Mouse (Mus musculus) ES-CJ7 (cell line): ENCODE results near the gene Osbpl10.

ENCODE experiments used
- DNase-seq: peaks from one replicate; pipeline ENCODE4 v3.0.0; 2011; ENCODE audit warnings: low read depth, low spot score

Osbpl10 gene

GRCm38 (mm10) chr9:114982689-114983360, 4.5 kb downstream of the Osbpl10 start, which contains the start of gene Rps27rt:
Gene Rps27rt, minus strand, starts transcription at chr9:114982739.
- no peak for DNase-seq

GRCm38 (mm10) chr9:114985741-114986140, 7.4 kb downstream of the Osbpl10 start:
- peak; percentile 57 for DNase-seq

- no peak for DNase-seq
Observed at GRCm38 (mm10) chr9:114986361-114986760, 8.0 kb downstream of the Osbpl10 start.

- no peak for DNase-seq
Observed at GRCm38 (mm10) chr9:114988029-114988428, 9.7 kb downstream of the Osbpl10 start.

GRCm38 (mm10) chr9:114988610-114989327, 10.4 kb downstream of the Osbpl10 start:
- no peak for DNase-seq

- DNase-seq, result peak; percentile 68
Observed at GRCm38 (mm10) chr9:114990421-114990820, 12.1 kb downstream of the Osbpl10 start.

GRCm38 (mm10) chr9:114992528-114992927, 14.2 kb downstream of the Osbpl10 start:
- peak; percentile 52 for DNase-seq

GRCm38 (mm10) chr9:114995250-114995649, 16.9 kb downstream of the Osbpl10 start:
- no peak for DNase-seq

GRCm38 (mm10) chr9:114995716-114996115, 17.3 kb downstream of the Osbpl10 start:
- no peak for DNase-seq

- DNase-seq, result no peak
Observed at GRCm38 (mm10) chr9:114996489-114996888, 18.1 kb downstream of the Osbpl10 start.

GRCm38 (mm10) chr9:114999010-114999770, 20.8 kb downstream of the Osbpl10 start:
- DNase-seq, result no peak

GRCm38 (mm10) chr9:114999771-115000146, 21.4 kb downstream of the Osbpl10 start:
- DNase-seq, result no peak

GRCm38 (mm10) chr9:115005446-115005845, 27.1 kb downstream of the Osbpl10 start:
- no peak for DNase-seq

GRCm38 (mm10) chr9:115007776-115008175, 29.4 kb downstream of the Osbpl10 start:
- no peak for DNase-seq

- DNase-seq, result no peak
Observed at GRCm38 (mm10) chr9:115008194-115008593, 29.8 kb downstream of the Osbpl10 start.

- no peak for DNase-seq
Observed at GRCm38 (mm10) chr9:115012367-115012766, 34.0 kb downstream of the Osbpl10 start.

- DNase-seq, result no peak
Observed at GRCm38 (mm10) chr9:115020141-115020540, 41.8 kb downstream of the Osbpl10 start.

- no peak for DNase-seq
Observed at GRCm38 (mm10) chr9:115021419-115021818, 43.0 kb downstream of the Osbpl10 start.

GRCm38 (mm10) chr9:115023137-115023536, 44.8 kb downstream of the Osbpl10 start:
- DNase-seq, result peak; percentile 48

GRCm38 (mm10) chr9:115023708-115024383, 45.5 kb downstream of the Osbpl10 start:
- no peak for DNase-seq

- peak; percentile 84 for DNase-seq
Observed at GRCm38 (mm10) chr9:115029307-115029706, 50.9 kb downstream of the Osbpl10 start.

GRCm38 (mm10) chr9:115030581-115030980, 52.2 kb downstream of the Osbpl10 start:
- peak; percentile 89 for DNase-seq
